Mouse (Mus musculus): ENCODE measurements around the gene Tulp1. TPM values are rescaled to one million over a fixed set of nuclear protein-coding genes. Genes with fewer than 3 reads are reported as not detected.
A peak's percentile ranks its signal among the peaks of the same experiment; 100 is the strongest.
"Not testable (repeated sequence)": the region's sequence is repeated elsewhere in the genome, so short reads cannot be mapped to it uniquely, and the experiment has no call there.

Gene Tulp1
- polyA plus RNA-seq (2012; rRNA removed), result 0.15 and 0.25 TPM in 2 replicates

DNA sequence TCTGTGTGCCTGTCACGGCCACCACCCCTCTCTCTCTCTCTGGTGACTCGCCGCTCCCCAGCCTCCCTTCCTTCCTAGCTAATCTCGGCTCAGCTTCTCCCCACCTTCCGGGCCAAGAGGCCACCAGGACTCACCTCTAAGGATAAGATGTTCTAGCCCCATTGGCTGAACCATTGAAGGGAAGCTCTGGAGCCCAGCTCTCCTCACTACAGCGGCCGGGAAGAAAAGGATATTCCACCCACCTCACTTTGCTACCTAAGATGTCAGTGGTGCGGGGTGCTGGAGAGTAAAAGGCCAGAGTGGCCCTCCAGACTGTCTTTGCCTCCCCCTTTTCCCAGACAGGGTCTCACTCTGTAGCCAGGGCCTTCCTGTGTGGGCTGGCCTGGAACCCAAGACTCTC lies at the start of gene Tulp1:
TSS of gene Tulp1 (minus strand) at position 101 of the 400 bp plus-strand sequence.
- no peak for DNase-seq (ENCODE audit: low read depth in 1 of 2, low spot score in 2 of 2)
- Histone ChIP-seq H3K4me3 (ENCODE audit: extremely low read depth, insufficient read depth, insufficient read length) (no peak within 1 kb of the TSS), H3K27ac (ENCODE audit: insufficient read depth, low read length) (no peak within 1 kb of the TSS), H3K4me1 (ENCODE audit: control insufficient read depth, insufficient read depth, insufficient read length) (no peaks in the 10 kb centered on the region; the same call in 1 of the 2 replicates), H3K27me3 (ENCODE audit: control insufficient read depth, insufficient read depth, low read length) (peaks cover 20% of the 10 kb centered on the region; the same call in 1 of the 2 replicates), H3K36me3 (ENCODE audit: control insufficient read depth, insufficient read depth, low read length) (no peaks in the 10 kb centered on the region)
- WGBS, result 70% methylated on average over 8 of the region's 8 CpGs
- TF ChIP-seq CTCF (IDR thresholded peaks at IDR 0.05; ENCODE audit: extremely low read depth, insufficient read depth, insufficient read length, insufficient replicate concordance) (no peak), POLR2A (IDR thresholded peaks at IDR 0.05; ENCODE audit: low read depth, low read length) (no peak)

DNA sequence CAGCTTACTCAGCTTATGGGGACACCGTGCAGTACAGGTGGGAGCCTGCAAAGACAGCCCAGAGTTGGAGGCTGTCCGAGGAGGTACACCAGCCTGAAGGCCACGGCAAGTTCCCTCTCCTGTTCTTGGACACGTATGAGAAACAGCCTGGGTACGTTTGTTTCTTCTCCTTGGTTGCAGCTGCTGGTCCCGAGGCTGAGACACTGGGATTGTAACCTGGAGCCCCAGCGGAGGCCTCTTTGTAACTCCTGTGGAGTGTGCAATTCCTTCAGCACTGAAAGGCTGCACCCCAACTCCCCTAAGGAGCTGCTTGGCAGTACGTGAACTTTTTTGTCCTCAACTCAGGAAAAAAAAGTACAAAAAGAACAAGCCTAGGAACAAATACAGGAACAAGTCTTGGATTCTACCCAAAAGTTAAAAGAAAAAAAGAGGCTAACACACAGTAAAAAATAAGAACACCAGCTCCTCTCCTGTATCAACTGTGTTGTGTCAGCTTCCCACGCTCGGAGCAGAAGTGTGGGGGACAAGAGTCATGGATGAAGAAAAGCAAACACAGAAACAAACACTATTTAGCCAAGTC lies 46.4 kb upstream of the Tulp1 start:
- H3K27me3 ChIP-seq (ENCODE audit: control insufficient read depth, insufficient read depth, low read length), result no peaks in the 10 kb centered on the region
- no peak overlapping the region for H3K4me3 ChIP-seq (ENCODE audit: extremely low read depth, insufficient read depth, insufficient read length)
- no peak for DNase-seq (ENCODE audit: low read depth in 1 of 2, low spot score in 2 of 2)
- peaks cover 6% of the 10 kb centered on the region for H3K36me3 ChIP-seq (ENCODE audit: control insufficient read depth, insufficient read depth, low read length)
- no peak overlapping the region for H3K27ac ChIP-seq (ENCODE audit: insufficient read depth, low read length)
- peaks cover 6% of the 10 kb centered on the region; the same call in 1 of the 2 replicates for H3K4me1 ChIP-seq (ENCODE audit: control insufficient read depth, insufficient read depth, insufficient read length)
- WGBS, result 91% methylated on average over 10 of the region's 10 CpGs
- no peak for TF ChIP-seq CTCF (IDR thresholded peaks at IDR 0.05; ENCODE audit: extremely low read depth, insufficient read depth, insufficient read length, insufficient replicate concordance)
- TF ChIP-seq POLR2A (IDR thresholded peaks at IDR 0.05; ENCODE audit: low read depth, low read length), result no peak

GRCm38 (mm10) chr17:28410731-28411130 lies 45.7 kb upstream of the Tulp1 start:
- no peak for TF ChIP-seq CTCF (IDR thresholded peaks at IDR 0.05; ENCODE audit: extremely low read depth, insufficient read depth, insufficient read length, insufficient replicate concordance)
- no peak for TF ChIP-seq POLR2A (IDR thresholded peaks at IDR 0.05; ENCODE audit: low read depth, low read length)
- peaks cover 6% of the 10 kb centered on the region for H3K36me3 ChIP-seq (ENCODE audit: control insufficient read depth, insufficient read depth, low read length)
- H3K27me3 ChIP-seq (ENCODE audit: control insufficient read depth, insufficient read depth, low read length), result no peaks in the 10 kb centered on the region
- H3K4me3 ChIP-seq (ENCODE audit: extremely low read depth, insufficient read depth, insufficient read length), result no peak overlapping the region
- no peak overlapping the region for H3K27ac ChIP-seq (ENCODE audit: insufficient read depth, low read length)
- no peak for DNase-seq (ENCODE audit: low read depth in 1 of 2, low spot score in 2 of 2)
- peaks cover 6% of the 10 kb centered on the region; the same call in 1 of the 2 replicates for H3K4me1 ChIP-seq (ENCODE audit: control insufficient read depth, insufficient read depth, insufficient read length)
- 94% methylated on average over 4 of the region's 4 CpGs for WGBS

DNA sequence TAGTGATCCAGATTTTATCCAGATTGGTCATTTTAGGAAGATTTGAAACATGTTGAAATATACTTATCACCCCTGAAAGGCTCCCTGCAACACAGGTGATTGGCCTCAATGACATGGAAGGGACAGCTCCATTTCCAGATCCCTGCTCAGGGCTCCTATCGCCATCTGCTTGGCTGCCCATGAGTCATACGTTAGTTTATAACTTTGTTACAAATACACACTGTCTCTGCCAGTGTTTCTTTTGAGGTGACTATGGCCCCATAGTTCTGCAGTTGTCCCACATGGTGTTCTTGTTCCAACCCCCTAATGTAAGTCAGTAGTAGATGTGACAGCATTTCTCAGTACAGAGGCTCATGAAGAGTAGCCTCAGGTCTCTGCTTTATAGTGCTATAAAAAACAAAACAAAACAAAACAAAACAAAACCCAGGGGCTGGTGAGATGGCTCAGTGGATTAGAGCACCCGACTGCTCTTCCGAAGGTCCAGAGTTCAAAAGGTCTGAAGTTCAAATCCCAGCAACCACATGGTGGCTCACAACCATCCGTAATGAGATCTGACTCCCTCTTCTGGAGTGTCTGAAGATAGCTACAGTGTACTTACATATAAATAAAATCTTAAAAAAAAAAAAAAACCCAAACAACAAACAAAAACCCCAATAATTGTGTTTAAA lies 43.4 kb upstream of the Tulp1 start:
- peaks cover 6% of the 10 kb centered on the region for H3K36me3 ChIP-seq (ENCODE audit: control insufficient read depth, insufficient read depth, low read length)
- no peak for DNase-seq (ENCODE audit: low read depth in 1 of 2, low spot score in 2 of 2)
- no peak overlapping the region for H3K4me3 ChIP-seq (ENCODE audit: extremely low read depth, insufficient read depth, insufficient read length)
- TF ChIP-seq CTCF (IDR thresholded peaks at IDR 0.05; ENCODE audit: extremely low read depth, insufficient read depth, insufficient read length, insufficient replicate concordance) (no peak), POLR2A (IDR thresholded peaks at IDR 0.05; ENCODE audit: low read depth, low read length) (no peak)
- 86% methylated on average over 5 of the region's 5 CpGs for whole genome bisulfite sequencing
- no peaks in the 10 kb centered on the region for H3K27me3 ChIP-seq (ENCODE audit: control insufficient read depth, insufficient read depth, low read length)
- peaks cover 6% of the 10 kb centered on the region; the same call in 1 of the 2 replicates for H3K4me1 ChIP-seq (ENCODE audit: control insufficient read depth, insufficient read depth, insufficient read length)
- H3K27ac ChIP-seq (ENCODE audit: insufficient read depth, low read length), result peak overlapping the region; percentile 81

GRCm38 (mm10) chr17:28407418-28408250 lies 42.6 kb upstream of the Tulp1 start:
- peaks cover 6% of the 10 kb centered on the region for H3K36me3 ChIP-seq (ENCODE audit: control insufficient read depth, insufficient read depth, low read length)
- peak; percentile 80 to 85 for DNase-seq (ENCODE audit: low read depth in 1 of 2, low spot score in 2 of 2)
- no peaks in the 10 kb centered on the region for H3K27me3 ChIP-seq (ENCODE audit: control insufficient read depth, insufficient read depth, low read length)
- 18% methylated on average over 15 of the region's 15 CpGs for WGBS
- H3K27ac ChIP-seq (ENCODE audit: insufficient read depth, low read length), result peak overlapping the region; percentile 89
- TF ChIP-seq CTCF (IDR thresholded peaks at IDR 0.05; ENCODE audit: extremely low read depth, insufficient read depth, insufficient read length, insufficient replicate concordance) (peak; percentile 99), POLR2A (IDR thresholded peaks at IDR 0.05; ENCODE audit: low read depth, low read length) (no peak; the same call in 1 of the 2 replicates)
- H3K4me3 ChIP-seq (ENCODE audit: extremely low read depth, insufficient read depth, insufficient read length), result peak overlapping the region; percentile 7; the same call in 1 of the 2 replicates
- H3K4me1 ChIP-seq (ENCODE audit: control insufficient read depth, insufficient read depth, insufficient read length), result peaks cover 6% of the 10 kb centered on the region; the same call in 1 of the 2 replicates

- no peak for DNase-seq (ENCODE audit: low read depth in 1 of 2, low spot score in 2 of 2)
- H3K27ac ChIP-seq (ENCODE audit: insufficient read depth, low read length), result no peak overlapping the region
- TF ChIP-seq CTCF (IDR thresholded peaks at IDR 0.05; ENCODE audit: extremely low read depth, insufficient read depth, insufficient read length, insufficient replicate concordance) (no peak), POLR2A (IDR thresholded peaks at IDR 0.05; ENCODE audit: low read depth, low read length) (no peak)
- no peaks in the 10 kb centered on the region for H3K27me3 ChIP-seq (ENCODE audit: control insufficient read depth, insufficient read depth, low read length)
- H3K36me3 ChIP-seq (ENCODE audit: control insufficient read depth, insufficient read depth, low read length), result peaks cover 7% of the 10 kb centered on the region
- 89% methylated on average over 7 of the region's 7 CpGs for WGBS
- H3K4me1 ChIP-seq (ENCODE audit: control insufficient read depth, insufficient read depth, insufficient read length), result peaks cover 6% of the 10 kb centered on the region; the same call in 1 of the 2 replicates
- no peak overlapping the region for H3K4me3 ChIP-seq (ENCODE audit: extremely low read depth, insufficient read depth, insufficient read length)
These were observed 41.4 kb upstream of the Tulp1 start for GRCm38 (mm10) chr17:28406471-28406870.

DNA sequence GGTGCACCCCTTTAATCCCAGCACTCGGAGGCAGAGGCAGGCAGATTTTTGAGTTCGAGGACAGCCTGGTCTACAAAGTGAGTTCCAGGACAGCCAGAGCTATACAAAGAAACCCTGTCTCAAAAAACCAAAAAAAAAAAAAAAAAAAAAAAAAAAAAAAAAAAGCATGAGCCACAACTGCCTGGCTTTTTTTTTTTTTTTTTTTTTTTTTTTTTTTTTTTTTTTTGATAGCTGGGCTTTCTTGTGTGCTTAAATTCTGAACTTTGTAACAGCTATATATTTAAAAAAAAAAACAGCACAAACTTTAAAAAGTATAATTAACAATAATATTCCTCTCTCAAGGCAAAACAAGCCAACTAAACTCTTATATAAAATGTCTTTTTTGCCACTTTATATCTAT lies 39.7 kb upstream of the Tulp1 start:
- H3K27me3 ChIP-seq (ENCODE audit: control insufficient read depth, insufficient read depth, low read length); H3K4me3 ChIP-seq (ENCODE audit: extremely low read depth, insufficient read depth, insufficient read length); DNase-seq (ENCODE audit: low read depth in 1 of 2, low spot score in 2 of 2); H3K27ac ChIP-seq (ENCODE audit: insufficient read depth, low read length); H3K36me3 ChIP-seq (ENCODE audit: control insufficient read depth, insufficient read depth, low read length); H3K4me1 ChIP-seq (ENCODE audit: control insufficient read depth, insufficient read depth, insufficient read length): not testable (repeated sequence)
- WGBS, result 91% methylated on average over 2 of the region's 2 CpGs
